Mouse (Mus musculus): Measurements from ENCODE around the gene Rusc2.

- TF ChIP-seq ZNF384 (IDR thresholded peaks at IDR 0.05; ENCODE audit: low read depth, low read length) (no peak), MAFK (IDR thresholded peaks at IDR 0.05; ENCODE audit: insufficient read depth, low read depth, low read length) (no peak), HCFC1 (IDR thresholded peaks at IDR 0.05; ENCODE audit: borderline replicate concordance, insufficient read depth, low read length) (no peak)
These were observed 36.8 kb upstream of the Rusc2 start for GRCm38 (mm10) chr4:43344932-43345331.
